Mouse (Mus musculus) left cerebral cortex, postnatal 4 days (tissue): ENCODE measurements around the gene Trim62. TPM values are rescaled to one million over a fixed set of nuclear protein-coding genes. Genes with fewer than 3 reads are reported as not detected.

Experiments used
- DNase-seq: peaks from one replicate; pipeline ENCODE4 v3.0.0-alpha.2; 2022
- intact Hi-C: fragments of 180-260 bp; cut with DNase I; formaldehyde crosslinking; loops from one replicate; pipeline ENCODE4 v1.15.1; 2025
- total RNA-seq, 2 experiments: library from RNA; stranded (reverse); gene quantifications; 2 replicates each; pipeline ENCODE4 v1.2.3; 2021

Gene Trim62
- total RNA-seq, 2 experiments from 2014 or later, result 37.5 to 38.4 TPM

- DNase-seq, result no peak
- intact Hi-C loops, result no loop called here
Measured at GRCm38 (mm10) chr4:128884711-128885095, 1.3 kb downstream of the Trim62 start.

DNA sequence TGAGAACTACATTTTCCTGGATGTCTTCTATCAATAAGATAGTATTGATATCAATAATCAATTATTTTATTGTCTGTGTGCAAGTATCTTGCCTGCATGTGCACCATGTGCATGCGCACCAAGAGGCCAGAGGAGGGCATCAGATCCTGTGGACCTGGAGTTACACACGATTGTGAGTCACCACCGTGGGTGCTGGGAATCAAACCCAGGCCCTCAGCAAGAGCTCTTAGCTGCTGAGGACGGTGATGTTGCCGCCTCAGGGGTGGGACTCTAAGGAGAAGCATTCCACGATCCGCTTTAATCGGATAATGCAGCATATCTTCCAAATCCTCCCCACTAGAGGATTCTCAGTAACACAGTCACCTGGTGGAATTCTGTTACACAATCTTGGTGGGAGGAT is 2.2 kb downstream of the Trim62 start:
- no peak for DNase-seq
- intact Hi-C loops, result no loop called here

GRCm38 (mm10) chr4:128886571-128886970 is 3.2 kb downstream of the Trim62 start:
- intact Hi-C loops, result no loop called here
- DNase-seq, result peak; percentile 89

GRCm38 (mm10) chr4:128887026-128887425 is 3.6 kb downstream of the Trim62 start:
- intact Hi-C loops, result no loop called here
- no peak for DNase-seq

DNA sequence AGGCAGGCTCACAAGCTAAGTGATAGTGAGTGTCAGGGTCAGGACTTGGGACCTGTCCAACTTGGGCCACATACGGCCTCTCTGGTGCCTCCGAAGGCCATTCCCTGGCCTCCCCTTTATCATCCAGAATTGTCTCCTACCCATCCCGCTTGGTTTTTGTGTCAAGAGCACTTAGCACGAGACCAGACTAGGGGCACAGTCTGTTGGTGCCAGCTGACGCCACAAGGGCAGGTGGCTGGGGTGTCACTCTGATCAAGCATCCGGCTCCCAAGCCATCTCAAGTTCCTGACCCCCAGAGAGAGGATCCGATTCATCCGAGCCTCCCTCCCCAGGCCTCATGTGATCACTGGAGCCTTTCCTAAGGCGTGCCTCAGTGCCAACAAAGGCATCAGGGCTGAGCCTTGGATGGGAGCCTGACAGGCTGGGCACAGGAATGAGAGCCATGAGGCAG is 4.3 kb downstream of the Trim62 start:
- intact Hi-C loops, result no loop called here
- DNase-seq, result peak; percentile 92

- no peak for DNase-seq
- intact Hi-C loops, result no loop called here
Measured at GRCm38 (mm10) chr4:128888436-128888990, 5.1 kb downstream of the Trim62 start.

DNA sequence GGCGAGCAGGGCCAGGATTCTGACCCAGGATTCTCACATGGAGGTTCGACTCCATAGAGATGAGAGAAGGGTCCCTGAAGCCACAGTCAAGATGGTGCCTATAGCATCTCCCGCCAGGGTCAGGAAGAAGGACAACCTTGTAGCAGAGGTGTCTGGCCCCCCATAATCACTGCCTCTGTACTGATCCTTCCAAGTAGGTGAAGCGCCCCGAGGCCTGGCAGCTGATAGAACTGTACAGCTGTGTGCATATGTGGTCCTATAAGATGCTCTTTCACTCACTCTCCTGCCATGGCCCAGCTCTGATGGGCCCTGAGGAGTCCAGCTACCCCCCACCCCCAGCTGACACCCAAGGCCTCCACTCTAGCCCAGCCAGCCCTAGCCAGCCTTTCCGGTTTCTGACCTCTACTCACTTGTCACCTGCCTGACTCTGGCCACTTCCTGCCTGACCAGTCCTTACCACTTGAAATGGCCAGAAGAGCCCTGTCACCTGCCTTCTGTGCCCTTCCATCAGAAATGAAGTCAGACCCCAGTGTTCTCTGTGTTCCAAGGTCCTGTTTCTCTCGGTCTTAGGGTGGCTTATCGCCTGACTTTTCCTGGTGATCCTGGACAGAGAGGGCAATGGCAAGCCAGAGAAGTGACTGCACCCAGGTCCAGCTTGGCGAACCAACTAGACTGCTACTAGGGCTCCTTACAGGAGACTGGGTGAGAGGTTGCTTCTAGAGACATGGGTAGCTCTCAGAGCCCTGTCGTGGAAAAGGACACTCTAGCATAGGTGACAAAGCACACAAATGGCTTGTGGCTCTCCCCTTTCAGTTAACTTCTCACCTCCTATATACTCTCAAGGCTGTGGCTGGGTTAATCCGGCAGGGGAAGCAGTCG is 6.6 kb downstream of the Trim62 start:
- DNase-seq, result no peak
- intact Hi-C loops, result no loop called here

- intact Hi-C loops, result no loop called here
- peak; percentile 92 for DNase-seq
Measured at GRCm38 (mm10) chr4:128891157-128891556, 7.8 kb downstream of the Trim62 start.

GRCm38 (mm10) chr4:128891746-128892145 is 8.4 kb downstream of the Trim62 start:
- DNase-seq, result no peak
- intact Hi-C loops, result no loop called here

DNA sequence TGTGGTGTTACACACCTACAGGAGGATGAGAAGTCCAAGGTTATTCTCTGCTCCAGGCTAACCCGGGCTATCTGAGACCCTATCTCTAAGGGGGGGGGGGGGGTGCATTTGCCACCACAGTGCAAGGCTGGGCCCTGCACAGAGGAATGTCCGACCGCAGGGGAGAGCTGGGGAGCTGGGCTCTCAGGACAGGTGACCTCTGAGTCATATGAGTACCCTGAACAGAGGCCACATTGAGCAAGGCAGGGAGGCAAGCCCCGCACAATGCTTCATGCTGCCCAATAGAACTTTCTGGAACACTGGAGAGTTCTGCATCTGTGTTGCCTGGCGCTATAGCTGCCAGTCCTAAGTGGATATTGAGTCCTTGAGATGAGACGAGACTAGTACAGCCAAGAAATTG is 8.8 kb downstream of the Trim62 start:
- intact Hi-C loops, result no loop called here
- DNase-seq, result no peak

- intact Hi-C loops, result no loop called here
- no peak for DNase-seq
Measured at GRCm38 (mm10) chr4:128894112-128894511, 10.7 kb downstream of the Trim62 start.

- DNase-seq, result no peak
- intact Hi-C loops, result no loop called here
Measured at GRCm38 (mm10) chr4:128895841-128896240, 12.5 kb downstream of the Trim62 start.

- DNase-seq, result no peak
- intact Hi-C loops, result no loop called here
Measured at GRCm38 (mm10) chr4:128896667-128897066, 13.3 kb downstream of the Trim62 start.

DNA sequence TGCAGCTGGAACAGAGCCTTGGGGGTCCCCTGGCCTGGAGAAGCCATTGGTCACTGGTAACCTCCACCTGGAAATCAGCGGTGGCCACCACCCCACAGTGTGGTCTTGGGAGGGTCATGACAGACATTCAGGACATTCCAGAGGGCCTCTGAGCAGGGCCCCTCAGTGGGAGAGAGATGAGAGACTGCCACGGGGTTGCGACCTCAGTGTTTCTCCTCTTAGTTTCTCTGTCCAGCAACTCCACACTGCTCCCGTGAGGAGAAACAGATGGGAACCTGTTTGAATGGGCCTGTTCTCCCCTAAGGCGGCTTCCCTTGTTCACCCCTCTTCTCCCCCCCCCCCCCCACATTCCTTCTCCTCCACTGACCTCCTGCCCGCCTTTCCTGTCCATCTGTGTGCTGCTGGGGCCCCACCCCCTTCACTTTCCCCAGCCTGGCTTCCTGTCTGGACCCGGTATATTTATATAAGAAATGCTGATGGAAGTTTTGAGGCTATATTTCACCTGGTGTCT is 14.6 kb downstream of the Trim62 start:
- peak; percentile 50 for DNase-seq
- intact Hi-C loops, result no loop called here

DNA sequence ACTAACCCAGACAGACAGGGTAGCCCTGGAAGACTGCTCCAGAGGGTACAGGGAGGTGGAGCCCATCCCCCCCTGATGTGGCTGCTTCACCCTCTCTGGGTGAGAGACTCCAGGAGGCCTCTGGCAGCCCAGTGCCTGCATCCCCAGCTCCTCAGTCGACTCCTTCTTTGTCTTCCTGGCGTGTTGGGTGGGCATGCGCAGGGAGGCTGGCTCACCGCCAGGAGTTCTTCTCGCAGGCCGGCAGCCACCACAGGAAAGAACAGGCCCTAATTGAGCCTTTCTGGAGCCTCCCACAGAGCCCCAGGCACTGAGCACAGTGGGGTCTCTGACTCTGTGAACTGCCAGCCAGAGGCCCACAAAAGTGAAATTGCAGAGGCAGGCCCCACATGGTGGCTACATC is 16.0 kb downstream of the Trim62 start:
- intact Hi-C loops, result no loop called here
- peak; percentile 94 for DNase-seq

GRCm38 (mm10) chr4:128900484-128900883 is 17.1 kb downstream of the Trim62 start:
- intact Hi-C loops, result no loop called here
- DNase-seq, result no peak

GRCm38 (mm10) chr4:128902390-128902789 is 19.0 kb downstream of the Trim62 start:
- intact Hi-C loops, result no loop called here
- DNase-seq, result no peak

DNA sequence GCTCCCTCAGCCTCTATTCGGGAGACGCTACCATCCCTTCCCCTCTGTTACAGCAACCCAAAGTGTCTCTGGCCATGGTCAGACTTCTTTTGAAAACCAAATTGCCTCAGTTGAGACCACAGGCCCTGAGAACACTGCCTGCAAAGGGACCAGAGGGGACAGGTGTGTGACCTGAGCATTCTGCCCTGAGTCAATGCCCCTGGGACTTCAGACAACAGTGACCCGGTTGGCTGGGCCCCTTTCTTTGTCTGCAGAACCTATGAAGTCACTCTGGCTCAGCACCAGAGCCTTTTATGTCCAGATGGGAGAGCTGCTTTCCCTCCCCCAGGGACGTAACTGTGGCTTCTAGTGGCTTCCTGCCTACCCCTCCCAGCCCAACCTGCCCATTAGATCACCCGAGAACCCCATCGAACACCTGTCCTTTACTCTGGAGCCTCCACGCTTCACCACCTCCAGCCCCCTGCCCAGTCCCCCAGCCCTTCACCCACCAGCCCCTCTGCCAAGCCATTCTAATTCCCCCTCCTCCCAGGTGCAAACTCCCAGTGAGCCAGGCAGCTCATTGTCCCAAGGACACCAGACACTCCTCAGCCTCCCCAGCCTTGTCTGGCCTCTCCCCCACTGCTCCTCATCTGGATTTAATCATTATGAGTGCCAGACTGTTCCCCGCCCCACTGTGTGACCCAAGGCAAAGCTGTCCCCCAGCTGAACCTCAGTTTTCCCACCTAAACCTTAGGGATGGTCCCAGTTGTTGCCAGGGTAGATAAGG is 20.8 kb downstream of the Trim62 start:
- intact Hi-C loops, result no loop called here
- DNase-seq, result no peak

- intact Hi-C loops, result no loop called here
- no peak for DNase-seq
Measured at GRCm38 (mm10) chr4:128905251-128905650, 21.9 kb downstream of the Trim62 start.

DNA sequence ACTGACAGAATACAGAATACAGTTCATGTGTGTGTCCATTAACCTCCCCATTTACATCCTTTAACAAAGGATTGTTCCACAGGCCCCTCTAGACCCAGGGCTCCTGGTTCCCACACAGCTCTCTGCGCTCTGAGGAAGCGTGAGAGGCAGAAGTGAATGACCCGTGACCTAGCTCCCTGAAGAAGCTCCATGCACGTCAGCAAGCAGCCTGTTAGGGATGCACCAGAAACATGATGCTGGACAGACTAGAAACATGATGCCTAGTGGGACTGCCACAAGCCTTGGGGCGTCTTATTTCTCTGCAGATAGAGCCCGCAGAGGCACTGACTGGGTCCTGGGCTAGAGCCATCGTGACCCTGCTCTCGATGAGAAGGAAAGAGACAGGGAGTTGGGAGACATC is 23.4 kb downstream of the Trim62 start:
- DNase-seq, result no peak
- intact Hi-C loops, result no loop called here

GRCm38 (mm10) chr4:128907238-128907968 is 24.0 kb downstream of the Trim62 start:
- intact Hi-C loops, result no loop called here
- DNase-seq, result no peak
